Mouse (Mus musculus) heart, postnatal 0 days (tissue): ENCODE data around the gene Haghl.

Experiments
- CTCF ChIP-seq: IDR thresholded peaks from 2 replicates; pipeline ENCODE4 v1.5.1; 2016; ENCODE audit warnings: antibody characterized with exemption, control low read depth, low read depth
- EP300 ChIP-seq: IDR thresholded peaks from 2 replicates; pipeline ENCODE4 v1.6.1; 2016; ENCODE audit warnings: antibody characterized with exemption, low read depth

GRCm38 (mm10) chr17:25813471-25813870 lies 28.0 kb upstream of the Haghl start:
- TF ChIP-seq CTCF (peak; percentile 57), EP300 (no peak)
